Mouse (Mus musculus) megakaryocyte, adult 5-6 weeks (primary cell): ENCODE results near the gene Nup133. TPM values are rescaled to one million over a fixed set of nuclear protein-coding genes. Genes with fewer than 3 reads are reported as not detected.

Experiments used
- ATAC-seq: 2 replicates; pipeline ENCODE4 v1.8.0; 2016; ENCODE audit warnings: mild to moderate bottlenecking, inconsistent platforms; ENCODE audit not compliant: poor library complexity, severe bottlenecking
- total RNA-seq, 2 experiments: library from RNA; stranded (forward) in 1 of 2; stranded (reverse) in 1 of 2; fragments of 153-499, 151-499 nt in 1 of 2; fragments of 221-1000, 200-1000 nt in 1 of 2; gene quantifications; 2 replicates each; pipeline versions ENCODE4 v1.2.3 to v1.2.4; 2015 to 2017

Gene Nup133
- total RNA-seq, 2 experiments from 2014 or later, result 15.0 to 15.3 TPM

- ATAC-seq, result no peak
Measured at GRCm38 (mm10) chr8:123854252-123854651, 94.8 kb downstream of the Nup133 start.

GRCm38 (mm10) chr8:123851590-123851989, 97.5 kb downstream of the Nup133 start:
- ATAC-seq, result no peak

GRCm38 (mm10) chr8:123849352-123849751, 99.7 kb downstream of the Nup133 start:
- no peak for ATAC-seq

GRCm38 (mm10) chr8:123847546-123847945, 101.5 kb downstream of the Nup133 start:
- ATAC-seq, result no peak

Other genes with a start within 250 kb of the Nup133 start
- gene Rab4a, start 143.3 kb downstream of the Nup133 start, total RNA-seq (2015), result 1.2 and 2.1 TPM in 2 replicates
- gene Rab4a, start 143.3 kb downstream of the Nup133 start, total RNA-seq (2017), result 0.26 and 1.1 TPM in 2 replicates
- gene Ccsap, start 89.1 kb downstream of the Nup133 start, total RNA-seq (2015), result 8.0 and 9.2 TPM in 2 replicates
- gene Ccsap, start 89.1 kb downstream of the Nup133 start, total RNA-seq (2017), result 11.1 and 11.7 TPM in 2 replicates
- gene Acta1, start 54.5 kb downstream of the Nup133 start, total RNA-seq (2015), result not detected in 2 replicates
- not detected in 2 replicates for gene Acta1, start 54.5 kb downstream of the Nup133 start, total RNA-seq (2017)
- 5.0 and 7.5 TPM in 2 replicates for gene Abcb10, start 33.9 kb upstream of the Nup133 start, total RNA-seq (2015)
- gene Abcb10, start 33.9 kb upstream of the Nup133 start, total RNA-seq (2017), result 8.5 and 9.0 TPM in 2 replicates
- 14.5 and 15.3 TPM in 2 replicates for gene Taf5l, start 72.1 kb upstream of the Nup133 start, total RNA-seq (2015)
- gene Taf5l, start 72.1 kb upstream of the Nup133 start, total RNA-seq (2017), result 14.6 and 19.6 TPM in 2 replicates
- gene Urb2, start 72.2 kb upstream of the Nup133 start, total RNA-seq (2015), result 5.5 and 6.6 TPM in 2 replicates
- 4.2 and 5.4 TPM in 2 replicates for gene Urb2, start 72.2 kb upstream of the Nup133 start, total RNA-seq (2017)